Mouse (Mus musculus): ENCODE results near the gene Tbc1d1. TPM values are rescaled to one million over a fixed set of nuclear protein-coding genes. Genes with fewer than 3 reads are reported as not detected.

The Tbc1d1 gene
- polyA plus RNA-seq (2012; rRNA removed; ENCODE audit: low replicate concordance): 12.0 and 17.6 TPM in 2 replicates

DNA sequence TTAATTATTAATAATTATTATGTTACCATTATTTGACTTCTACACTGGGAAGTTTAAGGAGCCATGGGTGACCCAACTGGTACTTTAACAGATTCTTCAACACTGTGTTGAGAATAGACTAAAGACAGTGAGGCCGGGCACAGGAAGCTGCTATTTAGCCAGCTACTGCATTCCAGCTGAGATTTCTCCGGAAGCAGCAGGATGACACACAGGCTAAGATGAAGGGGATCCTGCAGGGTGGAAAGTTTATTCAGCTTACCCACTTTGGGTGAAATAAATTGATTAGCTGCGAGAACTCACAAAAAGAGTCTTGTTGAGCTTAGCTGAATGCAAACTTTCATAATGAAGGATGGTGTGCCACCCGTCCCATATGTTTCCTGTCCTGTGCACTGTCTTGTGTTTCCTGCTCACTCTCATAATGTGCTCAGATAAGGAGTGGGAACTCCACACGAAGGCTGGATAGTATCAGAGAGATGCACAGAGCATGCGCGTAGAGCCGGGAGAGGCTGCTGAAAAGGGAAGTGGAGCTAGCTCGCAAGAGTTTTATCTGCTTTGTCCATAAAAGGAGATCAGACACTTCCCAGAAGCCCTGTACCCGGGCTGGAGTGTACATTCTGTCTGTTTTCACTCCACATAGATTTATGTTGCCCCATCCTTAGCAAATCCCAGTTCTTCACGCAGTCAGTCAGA is at the start of gene Tbc1d1:
Gene Tbc1d1, plus strand, starts transcription at position 445 of the 690 bp plus-strand sequence.

Other genes with a start within 250 kb of the Tbc1d1 start
- gene Rell1, start 187.4 kb upstream of the Tbc1d1 start, polyA plus RNA-seq (2012; rRNA removed; ENCODE audit: low replicate concordance): 9.0 and 12.6 TPM in 2 replicates
- gene Pgm2, start 63.4 kb upstream of the Tbc1d1 start, polyA plus RNA-seq (2012; rRNA removed; ENCODE audit: low replicate concordance): 8.6 and 10.8 TPM in 2 replicates